Mouse (Mus musculus) heart, postnatal 0 days (tissue): ENCODE results near the gene Hoxb6. TPM values are rescaled to one million over a fixed set of nuclear protein-coding genes. Genes with fewer than 3 reads are reported as not detected.
A peak's percentile ranks its signal among the peaks of the same experiment; 100 is the strongest.

Experiments used
- ATAC-seq: fragments of 200-750 bp; cut with Nextera tagmentation; 2 replicates; pipeline ENCODE4 v1.8.0; 2017; ENCODE audit warnings: low read depth, moderate number of reproducible peaks, moderate library complexity; ENCODE audit not compliant: insufficient read depth
- DNase-seq: peaks from one replicate; pipeline ENCODE4 v3.0.0-alpha.2; 2016; ENCODE audit warnings: low spot score
- H3K27ac ChIP-seq: fragments of 300-500 bp; sonication (generic); 2 replicates; pipeline ENCODE4 v1.5.1; 2014; ENCODE audit warnings: low read depth, mild to moderate bottlenecking
- H3K27me3 ChIP-seq: fragments of 300-500 bp; sonication (generic); 2 replicates; pipeline ENCODE4 v1.6.1; 2014; ENCODE audit warnings: low read length, mixed read lengths; ENCODE audit not compliant: control insufficient read depth, insufficient read depth
- H3K36me3 ChIP-seq: fragments of 300-500 bp; sonication (generic); replicated peaks from 2 replicates; pipeline ENCODE4 v1.6.1; 2014; ENCODE audit warnings: low read length, mixed read lengths; ENCODE audit not compliant: control insufficient read depth, insufficient read depth
- H3K4me1 ChIP-seq: fragments of 300-500 bp; sonication (generic); 2 replicates; pipeline ENCODE4 v1.6.1; 2014; ENCODE audit warnings: antibody characterized with exemption; ENCODE audit not compliant: control insufficient read depth, insufficient read depth
- H3K4me2 ChIP-seq: fragments of 300-500 bp; sonication (generic); 2 replicates; pipeline ENCODE4 v1.6.1; 2014; ENCODE audit warnings: low read depth, mild to moderate bottlenecking, low read length, moderate library complexity
- H3K4me3 ChIP-seq: fragments of 300-500 bp; sonication (generic); 2 replicates; pipeline ENCODE4 v1.5.1; 2014; ENCODE audit warnings: low read depth, low read length
- H3K9ac ChIP-seq: fragments of 300-500 bp; sonication (generic); replicated peaks from 2 replicates; pipeline ENCODE4 v1.6.1; 2014; ENCODE audit warnings: low read depth, low read length, mixed read lengths
- H3K9me3 ChIP-seq: fragments of 300-500 bp; sonication (generic); replicated peaks from 2 replicates; pipeline ENCODE4 v1.6.1; 2016; ENCODE audit warnings: low read length; ENCODE audit not compliant: control insufficient read depth
- CTCF ChIP-seq: IDR thresholded peaks from 2 replicates; pipeline ENCODE4 v1.5.1; 2016; ENCODE audit warnings: antibody characterized with exemption, control low read depth, low read depth
- EP300 ChIP-seq: IDR thresholded peaks from 2 replicates; pipeline ENCODE4 v1.6.1; 2016; ENCODE audit warnings: antibody characterized with exemption, low read depth
- WGBS: fragments of 180-500 bp; shearing (Covaris S2); extraction: QIAGEN DNeasy Blood & Tissue Kit; methylation state at CpG from one replicate; pipeline ENCODE4 v1.1.7; 2014; 5-methylcytosine and 5-hydroxymethylcytosine counted together
- polyA plus RNA-seq: library from polyadenylated mRNA; unstranded; fragments of >200 nt; fragmentation: Nextera tagmentation; extraction: Ambion mirVana; gene quantifications from 2 replicates; pipeline ENCODE4 v1.2.1, GENCODE M21; 2015
- total RNA-seq: library from RNA; depleted of rRNA; stranded (reverse); fragments of >200 nt; gene quantifications from 2 replicates; pipeline ENCODE4 v1.2.3, GENCODE M21; 2014; ENCODE audit warnings: low replicate concordance

Hoxb6 gene
- total and polyA plus RNA-seq, 2 experiments from 2014 or later, result not detected

DNA sequence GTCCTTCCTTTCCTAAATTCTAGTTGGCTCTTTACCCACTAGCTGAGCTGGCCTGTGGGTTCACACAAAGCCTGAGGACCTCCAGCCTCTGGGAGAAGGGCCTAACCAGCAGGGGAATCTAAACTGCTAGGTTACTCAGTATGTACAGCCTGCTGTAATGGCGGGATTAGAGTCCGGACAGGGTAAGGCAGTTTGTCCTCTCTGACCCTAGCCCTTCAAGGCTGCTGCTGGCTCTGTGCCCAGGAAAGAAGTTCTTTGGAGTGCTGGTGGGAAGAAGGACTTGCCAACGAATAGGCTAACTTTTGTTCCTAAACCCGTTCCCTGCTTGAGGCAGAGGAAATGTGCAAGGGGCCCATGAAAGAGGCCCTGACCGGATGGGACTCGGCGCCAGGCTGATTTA lies 26.3 kb upstream of the Hoxb6 start:
- ATAC-seq (no peak), DNase-seq (no peak)
- Histone ChIP-seq H3K36me3 (no peaks in the 10 kb centered on the region), H3K4me1 (no peaks in the 10 kb centered on the region), H3K9me3 (no peaks in the 10 kb centered on the region), H3K27ac (no peak overlapping the region), H3K9ac (no peak overlapping the region), H3K27me3 (peaks cover 100% of the 10 kb centered on the region), H3K4me2 (no peak overlapping the region), H3K4me3 (no peak overlapping the region)
- WGBS, result 2% methylated on average over 7 of the region's 7 CpGs
- no peak for TF ChIP-seq CTCF

GRCm38 (mm10) chr11:96267021-96267920 lies 25.0 kb upstream of the Hoxb6 start:
- ATAC-seq (no peak), DNase-seq (no peak)
- Histone ChIP-seq H3K36me3 (no peaks in the 10 kb centered on the region), H3K9ac (no peak overlapping the region), H3K4me1 (no peaks in the 10 kb centered on the region), H3K9me3 (no peaks in the 10 kb centered on the region), H3K4me2 (no peak overlapping the region), H3K27ac (no peak overlapping the region), H3K27me3 (peaks cover 100% of the 10 kb centered on the region), H3K4me3 (no peak overlapping the region)
- WGBS, result 13% methylated on average over 7 of the region's 7 CpGs
- TF ChIP-seq CTCF (no peak), EP300 (no peak)

- peaks cover 100% of the 10 kb centered on the region for H3K27me3 ChIP-seq
- TF ChIP-seq EP300 (no peak), CTCF (no peak)
- WGBS, result 3% methylated on average over 1 of the region's 1 CpGs
Measured at GRCm38 (mm10) chr11:96268031-96268745, 24.1 kb upstream of the Hoxb6 start.

DNA sequence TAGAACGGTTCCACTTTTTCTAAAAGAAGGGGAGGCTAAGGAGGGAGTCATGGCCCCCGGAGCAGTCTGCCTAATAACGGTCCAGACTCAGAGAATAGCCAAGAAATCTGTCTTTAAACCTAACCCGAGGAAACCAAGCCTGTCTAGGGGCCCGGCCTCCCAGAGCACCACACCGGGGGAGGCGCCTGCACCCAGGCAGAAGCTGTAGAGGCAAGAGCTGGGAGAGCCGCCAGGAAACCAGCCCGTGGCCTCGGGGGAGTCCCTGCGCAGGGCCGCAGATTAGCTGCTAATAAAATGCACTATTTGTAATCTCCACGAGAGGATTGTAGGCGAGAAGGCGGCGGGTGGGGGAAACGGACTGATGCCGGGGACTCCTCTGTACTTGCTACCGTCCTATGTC lies 22.4 kb upstream of the Hoxb6 start:
- WGBS, result under 1% methylated on average over 19 of the region's 19 CpGs
- ATAC-seq (no peak), DNase-seq (no peak)
- H3K9me3 ChIP-seq, result no peaks in the 10 kb centered on the region
- H3K4me1 ChIP-seq, result no peaks in the 10 kb centered on the region
- H3K4me2 ChIP-seq, result no peak overlapping the region
- no peak overlapping the region for H3K9ac ChIP-seq
- TF ChIP-seq CTCF (no peak), EP300 (no peak)
- peak overlapping the region; percentile 2; the same call in 1 of the 2 replicates for H3K4me3 ChIP-seq
- no peaks in the 10 kb centered on the region for H3K36me3 ChIP-seq
- H3K27me3 ChIP-seq, result peaks cover 100% of the 10 kb centered on the region
- no peak overlapping the region for H3K27ac ChIP-seq

More at GRCm38 (mm10) chr11:96268031-96268745, 24.1 kb upstream of the Hoxb6 start:
- H3K9me3 ChIP-seq, result no peaks in the 10 kb centered on the region
- H3K4me1 ChIP-seq, result no peaks in the 10 kb centered on the region
- H3K36me3 ChIP-seq, result no peaks in the 10 kb centered on the region
- no peak overlapping the region for H3K4me3 ChIP-seq
- H3K4me2 ChIP-seq, result no peak overlapping the region
- H3K9ac ChIP-seq, result no peak overlapping the region
- DNase-seq (no peak), ATAC-seq (no peak)
- H3K27ac ChIP-seq, result no peak overlapping the region

DNA sequence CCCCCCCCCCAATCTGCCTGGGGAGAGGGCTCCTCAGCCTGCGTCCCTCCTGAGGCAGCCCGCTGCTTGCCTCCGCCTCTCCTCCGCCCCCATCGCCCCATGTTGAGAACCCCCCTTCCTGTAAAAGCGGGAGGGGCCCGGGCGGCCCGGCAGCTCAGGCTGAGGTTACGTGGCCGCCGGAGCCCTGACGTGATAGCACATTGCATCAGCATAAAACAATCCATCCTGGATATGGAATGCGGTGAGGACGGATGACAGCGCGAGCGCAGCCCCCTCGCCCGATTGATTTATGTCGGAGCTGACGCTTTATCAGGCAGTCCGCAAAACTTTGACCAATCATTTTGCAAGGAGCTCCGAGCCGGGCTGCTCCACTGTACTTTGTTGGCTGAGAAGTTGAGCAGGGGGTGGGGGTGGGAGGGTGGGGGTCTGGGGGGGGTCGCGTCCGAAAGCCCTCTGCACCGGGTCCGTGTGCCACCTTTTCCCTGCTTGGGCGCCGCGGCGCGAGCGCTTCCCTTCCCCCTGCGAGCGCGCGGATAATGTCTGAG lies 21.2 kb upstream of the Hoxb6 start, which contains the start of gene Hoxb9:
TSS of gene Hoxb9 (plus strand) at position 462 of the 545 bp plus-strand sequence.
- peaks cover 100% of the 10 kb centered on the region for H3K27me3 ChIP-seq
- ATAC-seq (no peak), DNase-seq (no peak)
- H3K4me1 ChIP-seq, result no peaks in the 10 kb centered on the region
- no peak within 1 kb of the TSS for H3K27ac ChIP-seq
- no peaks in the 10 kb centered on the region for H3K9me3 ChIP-seq
- peak within 1 kb of the TSS; percentile 33 for H3K4me3 ChIP-seq
- H3K36me3 ChIP-seq, result no peaks in the 10 kb centered on the region
- TF ChIP-seq CTCF, result no peak
- no peak for TF ChIP-seq EP300
- no peak within 1 kb of the TSS for H3K9ac ChIP-seq
- peak within 1 kb of the TSS; percentile 45 for H3K4me2 ChIP-seq
- WGBS, result under 1% methylated on average over 40 of the region's 40 CpGs
